Mouse (Mus musculus): Measurements from ENCODE around the gene B3gnt2.

GRCm38 (mm10) chr11:22798916-22799315 is 61.8 kb downstream of the B3gnt2 start:
- TF ChIP-seq MAX (IDR thresholded peaks at IDR 0.05; ENCODE audit: low read depth) (no peak), E2F4 (IDR thresholded peaks at IDR 0.05; ENCODE audit: insufficient read depth) (no peak), POLR2A (IDR thresholded peaks at IDR 0.05; ENCODE audit: insufficient read length, low read depth) (no peak), MYOD1 (IDR thresholded peaks at IDR 0.05; ENCODE audit: control insufficient read depth in 1 of 3, insufficient read length in 2 of 3, low read depth in 2 of 3) (no peak), MYOG (IDR thresholded peaks at IDR 0.05; ENCODE audit: control insufficient read depth in 1 of 3, insufficient read depth in 1 of 3, insufficient read length in 2 of 3, low read depth in 2 of 3) (no peak)

Measured in myocyte (in vitro differentiated cells).